Mouse (Mus musculus): ENCODE results near the gene Rhox3g. TPM values are rescaled to one million over a fixed set of nuclear protein-coding genes. Genes with fewer than 3 reads are reported as not detected.
"Not testable (repeated sequence)": the region's sequence is repeated elsewhere in the genome, so short reads cannot be mapped to it uniquely, and the experiment has no call there.

Gene Rhox3g
- not detected for total RNA-seq (2021)
- long read RNA-seq, experiment 1 = 0 reads
- long read RNA-seq, experiment 2 = 0 reads

- not testable (repeated sequence) for DNase-seq
Observed at GRCm38 (mm10) chrX:37628512-37628911, at the start of gene Rhox3g. TSS of gene Rhox3g (minus strand) at chrX:37628612.

DNA sequence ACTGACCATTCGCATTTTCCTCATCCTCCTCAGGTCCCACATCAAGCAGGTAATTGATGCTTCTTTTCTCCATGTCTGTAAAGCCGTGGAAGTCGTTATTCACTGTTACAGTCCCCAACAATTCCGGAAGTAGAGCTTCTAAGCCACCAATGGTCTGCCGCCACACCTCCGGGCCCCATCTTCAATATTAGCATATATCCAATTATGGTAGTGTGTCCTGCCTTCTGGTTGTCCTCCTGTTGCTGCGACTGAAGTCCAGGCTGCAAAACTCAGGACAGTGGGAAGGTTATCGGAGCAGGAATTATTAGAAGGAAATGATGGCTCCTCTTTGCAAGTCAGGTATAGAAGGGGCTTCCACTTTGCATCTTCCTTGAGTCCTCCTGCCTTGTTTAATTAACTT lies 44.8 kb upstream of the Rhox3g start, which contains the start of gene Rhox2h:
TSS of gene Rhox2h (minus strand) at position 101 of the 400 bp plus-strand sequence.
- not testable (repeated sequence) for DNase-seq

DNA sequence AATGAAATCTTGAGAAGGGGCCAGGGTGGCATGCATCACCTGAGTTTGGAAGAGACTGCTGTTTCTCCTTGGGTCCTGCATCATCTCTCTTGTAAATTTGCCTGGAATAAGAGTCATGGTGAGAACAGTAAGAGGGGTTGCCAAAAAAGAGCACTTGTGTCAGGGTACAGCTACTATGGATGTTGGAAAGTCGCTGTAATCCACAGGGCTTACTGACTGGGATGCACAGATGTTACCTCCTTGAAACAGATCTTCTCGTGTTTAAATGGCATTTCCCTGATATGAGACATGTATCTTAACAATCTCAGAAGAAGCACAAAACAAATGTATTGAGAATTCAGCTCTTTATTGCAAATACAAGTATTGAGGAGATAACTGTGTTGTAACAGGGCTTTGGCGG lies 40.3 kb upstream of the Rhox3g start, which contains the start of gene Rhox3h:
TSS of gene Rhox3h (minus strand) at position 101 of the 400 bp plus-strand sequence.
- DNase-seq = not testable (repeated sequence)

GRCm38 (mm10) chrX:37651227-37651626 lies 22.8 kb upstream of the Rhox3g start, which contains the start of gene Rhox4g:
TSS of gene Rhox4g (minus strand) at chrX:37651327.
- DNase-seq = not testable (repeated sequence)

- DNase-seq = not testable (repeated sequence)
Observed at GRCm38 (mm10) chrX:37643370-37643769, 15.0 kb upstream of the Rhox3g start, which contains the start of gene Rhox2g. TSS of gene Rhox2g (minus strand) at chrX:37643470.

DNA sequence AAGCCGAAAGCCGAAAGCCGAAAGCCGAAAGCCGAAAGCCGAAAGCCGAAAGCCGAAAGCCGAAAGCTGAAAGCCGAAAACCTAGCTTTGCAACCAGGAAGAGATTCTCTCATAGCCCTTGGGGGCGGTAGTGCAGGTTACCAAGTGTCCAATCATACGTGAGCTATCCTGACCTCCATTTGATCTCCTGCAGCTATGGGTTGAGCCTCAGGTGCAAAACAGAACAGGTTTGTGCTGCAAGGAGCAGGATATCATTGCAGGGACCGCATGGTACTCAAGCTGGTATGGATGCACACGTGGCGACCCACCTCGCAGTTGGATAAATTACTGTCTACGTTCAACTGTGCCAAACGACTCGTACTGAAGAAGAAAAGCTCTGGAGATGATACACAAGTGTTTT lies 20.8 kb downstream of the Rhox3g start, which contains the start of gene Rhox4f:
TSS of gene Rhox4f (minus strand) at position 101 of the 400 bp plus-strand sequence.
- not testable (repeated sequence) for DNase-seq

GRCm38 (mm10) chrX:37580692-37581091 lies 47.7 kb downstream of the Rhox3g start, which contains the start of gene Rhox3f:
TSS of gene Rhox3f (plus strand) at chrX:37580992.
- DNase-seq = not testable (repeated sequence)

Other genes with a start within 250 kb of the Rhox3g start
- not detected for gene Rhox3a2, start 248.6 kb downstream of the Rhox3g start, total RNA-seq (2021)
- not detected for gene Rhox4a2, start 237.8 kb downstream of the Rhox3g start, total RNA-seq (2021)
- not detected for gene Rhox2b, start 216.5 kb downstream of the Rhox3g start, total RNA-seq (2021)
- gene Rhox4b, start 196.1 kb downstream of the Rhox3g start, total RNA-seq (2021) = not detected
- not detected for gene Rhox2c, start 174.9 kb downstream of the Rhox3g start, total RNA-seq (2021)
- not detected for gene Rhox3c, start 170.0 kb downstream of the Rhox3g start, total RNA-seq (2021)
- gene Rhox4c, start 148.3 kb downstream of the Rhox3g start, total RNA-seq (2021) = not detected
- not detected for gene Rhox2d, start 135.2 kb downstream of the Rhox3g start, total RNA-seq (2021)
- gene Rhox4d, start 114.3 kb downstream of the Rhox3g start, total RNA-seq (2021) = not detected
- not detected for gene Rhox2e, start 98.2 kb downstream of the Rhox3g start, total RNA-seq (2021)
- gene Rhox3e, start 86.6 kb downstream of the Rhox3g start, total RNA-seq (2021) = not detected
- not detected for gene Rhox4e, start 71.2 kb downstream of the Rhox3g start, total RNA-seq (2021)
- not detected for gene Rhox2f, start 57.2 kb downstream of the Rhox3g start, total RNA-seq (2021)
- not detected for gene Rhox3f, start 47.6 kb downstream of the Rhox3g start, total RNA-seq (2021)
- gene Rhox4f, start 20.9 kb downstream of the Rhox3g start, total RNA-seq (2021) = not detected
- not detected for gene Rhox2g, start 14.9 kb upstream of the Rhox3g start, total RNA-seq (2021)
- not detected for gene Rhox4g, start 22.7 kb upstream of the Rhox3g start, total RNA-seq (2021)
- not detected for gene Rhox3h, start 40.2 kb upstream of the Rhox3g start, total RNA-seq (2021)
- gene Rhox2h, start 44.7 kb upstream of the Rhox3g start, total RNA-seq (2021) = not detected
- not detected for gene Rhox5, start 176.2 kb upstream of the Rhox3g start, total RNA-seq (2021)
- gene Rhox6, start 198.3 kb upstream of the Rhox3g start, total RNA-seq (2021) = not detected
- gene Rhox7a, start 203.1 kb upstream of the Rhox3g start, total RNA-seq (2021) = not detected

Data from gastrocnemius, postnatal 25 days (tissue).